Mouse (Mus musculus) intestine, postnatal 0 days (tissue): Measurements from ENCODE around the gene Nptx2. TPM values are rescaled to one million over a fixed set of nuclear protein-coding genes. Genes with fewer than 3 reads are reported as not detected.

Experiments used
- ATAC-seq: fragments of 200-750 bp; cut with Nextera tagmentation; 2 replicates; pipeline ENCODE4 v1.8.0; 2017; ENCODE audit warnings: mild to moderate bottlenecking, moderate TSS enrichment, moderate library complexity
- H3K27ac ChIP-seq: fragments of 300-500 bp; sonication (generic); 2 replicates; pipeline ENCODE4 v1.5.1; 2014; ENCODE audit warnings: mild to moderate bottlenecking, low read depth, low read length, moderate library complexity
- H3K27me3 ChIP-seq: fragments of 300-500 bp; sonication (generic); replicated peaks from 2 replicates; pipeline ENCODE4 v1.6.1; 2014; ENCODE audit warnings: low read length, mixed read lengths; ENCODE audit not compliant: control insufficient read depth, insufficient read depth
- H3K36me3 ChIP-seq: fragments of 300-500 bp; sonication (generic); 2 replicates; pipeline ENCODE4 v1.6.1; 2014; ENCODE audit warnings: mild to moderate bottlenecking, moderate library complexity; ENCODE audit not compliant: control insufficient read depth, insufficient read depth
- H3K4me1 ChIP-seq: fragments of 300-500 bp; sonication (generic); replicated peaks from 2 replicates; pipeline ENCODE4 v1.6.1; 2014; ENCODE audit warnings: antibody characterized with exemption, low read length, mixed read lengths; ENCODE audit not compliant: control insufficient read depth, insufficient read depth
- H3K4me2 ChIP-seq: fragments of 300-500 bp; sonication (generic); replicated peaks from 2 replicates; pipeline ENCODE4 v1.6.1; 2014; ENCODE audit warnings: low read depth, mild to moderate bottlenecking, moderate library complexity
- H3K4me3 ChIP-seq: fragments of 300-500 bp; sonication (generic); 2 replicates; pipeline ENCODE4 v1.5.1; 2014; ENCODE audit warnings: low read depth, low read length
- H3K9ac ChIP-seq: fragments of 300-500 bp; sonication (generic); 2 replicates; pipeline ENCODE4 v1.6.1; 2014; ENCODE audit warnings: mild to moderate bottlenecking, low read depth, low read length
- H3K9me3 ChIP-seq: fragments of 300-500 bp; sonication (generic); 2 replicates; pipeline ENCODE4 v1.6.1; 2016; ENCODE audit warnings: mixed run types; ENCODE audit not compliant: control insufficient read depth
- CTCF ChIP-seq: sonication (generic); IDR thresholded peaks from 2 replicates; pipeline ENCODE4 v1.5.1; 2016; ENCODE audit warnings: low read depth, mild to moderate bottlenecking, control low read depth, antibody characterized with exemption, moderate library complexity
- WGBS: fragments of 180-500 bp; shearing (Covaris S2); extraction: QIAGEN DNeasy Blood & Tissue Kit; methylation state at CpG from one replicate; pipeline ENCODE4 v1.1.7; 2014; 5-methylcytosine and 5-hydroxymethylcytosine counted together
- polyA plus RNA-seq: library from polyadenylated mRNA; unstranded; fragments of >200 nt; fragmentation: Nextera tagmentation; extraction: Ambion mirVana; gene quantifications from 2 replicates; pipeline ENCODE4 v1.2.1, GENCODE M21; 2015

Nptx2 gene
- polyA plus RNA-seq, 1 experiment from 2014 or later = 2.2 TPM

- no peaks in the 10 kb centered on the region; the same call in 1 of the 2 replicates for H3K4me1 ChIP-seq
- ATAC-seq = no peak
Measured at GRCm38 (mm10) chr5:144546423-144546995, 807 bp downstream of the Nptx2 start.

GRCm38 (mm10) chr5:144547333-144547878 is 1.7 kb downstream of the Nptx2 start:
- no peaks in the 10 kb centered on the region for H3K36me3 ChIP-seq
- no peaks in the 10 kb centered on the region; the same call in 1 of the 2 replicates for H3K4me1 ChIP-seq
- WGBS = 21% methylated on average over 9 of the region's 9 CpGs
- peak overlapping the region; percentile 51; the same call in 1 of the 2 replicates for H3K4me2 ChIP-seq
- H3K9me3 ChIP-seq = no peaks in the 10 kb centered on the region
- ATAC-seq = no peak
- H3K4me3 ChIP-seq = 0 out of 2 replicates have a peak overlapping the region, but pooled peaks have one; percentile 1
- H3K27me3 ChIP-seq = peaks cover 55% of the 10 kb centered on the region
- no peak overlapping the region for H3K27ac ChIP-seq
- TF ChIP-seq CTCF = no peak
- H3K9ac ChIP-seq = no peak overlapping the region

More at GRCm38 (mm10) chr5:144546423-144546995, 807 bp downstream of the Nptx2 start:
- no peak for TF ChIP-seq CTCF
- Histone ChIP-seq H3K4me2 (peak overlapping the region; percentile 61), H3K27ac (no peak overlapping the region), H3K9me3 (no peaks in the 10 kb centered on the region), H3K9ac (0 out of 2 replicates have a peak overlapping the region, but pooled peaks have one; percentile 34), H3K36me3 (no peaks in the 10 kb centered on the region), H3K27me3 (peaks cover 55% of the 10 kb centered on the region), H3K4me3 (peak overlapping the region; percentile 36)
- WGBS = 7% methylated on average over 34 of the region's 34 CpGs

- WGBS = 8% methylated on average over 21 of the region's 21 CpGs
- Histone ChIP-seq H3K9ac (no peak overlapping the region), H3K4me3 (0 out of 2 replicates have a peak overlapping the region, but pooled peaks have one; percentile 1), H3K36me3 (no peaks in the 10 kb centered on the region), H3K27me3 (peaks cover 52% of the 10 kb centered on the region), H3K27ac (no peak overlapping the region), H3K9me3 (no peaks in the 10 kb centered on the region), H3K4me1 (no peaks in the 10 kb centered on the region; the same call in 1 of the 2 replicates), H3K4me2 (peak overlapping the region; percentile 51)
- no peak for ATAC-seq
- no peak for TF ChIP-seq CTCF
Measured at GRCm38 (mm10) chr5:144548079-144548631, 2.5 kb downstream of the Nptx2 start.

GRCm38 (mm10) chr5:144550003-144550402 is 4.3 kb downstream of the Nptx2 start:
- WGBS = 79% methylated on average over 9 of the region's 9 CpGs
- H3K4me3 ChIP-seq = no peak overlapping the region
- H3K36me3 ChIP-seq = no peaks in the 10 kb centered on the region
- H3K27me3 ChIP-seq = peaks cover 37% of the 10 kb centered on the region
- TF ChIP-seq CTCF = no peak
- H3K9ac ChIP-seq = no peak overlapping the region
- no peak overlapping the region for H3K27ac ChIP-seq
- H3K9me3 ChIP-seq = no peaks in the 10 kb centered on the region
- ATAC-seq = no peak
- H3K4me1 ChIP-seq = no peaks in the 10 kb centered on the region; the same call in 1 of the 2 replicates
- no peak overlapping the region for H3K4me2 ChIP-seq

- Histone ChIP-seq H3K4me1 (no peaks in the 10 kb centered on the region; the same call in 1 of the 2 replicates), H3K4me2 (no peak overlapping the region), H3K27ac (no peak overlapping the region), H3K27me3 (peaks cover 34% of the 10 kb centered on the region), H3K4me3 (no peak overlapping the region), H3K9ac (no peak overlapping the region), H3K36me3 (no peaks in the 10 kb centered on the region), H3K9me3 (no peaks in the 10 kb centered on the region)
- no peak for TF ChIP-seq CTCF
- ATAC-seq = no peak
- 64% methylated on average over 5 of the region's 5 CpGs for WGBS
Measured at GRCm38 (mm10) chr5:144550622-144551137, 5.0 kb downstream of the Nptx2 start.

GRCm38 (mm10) chr5:144556710-144557109 is 11.0 kb downstream of the Nptx2 start:
- H3K36me3 ChIP-seq = no peaks in the 10 kb centered on the region
- H3K27me3 ChIP-seq = no peaks in the 10 kb centered on the region
- no peak for TF ChIP-seq CTCF
- H3K27ac ChIP-seq = no peak overlapping the region
- WGBS = 48% methylated on average over 10 of the region's 10 CpGs
- no peak overlapping the region for H3K4me2 ChIP-seq
- no peaks in the 10 kb centered on the region for H3K4me1 ChIP-seq
- H3K4me3 ChIP-seq = no peak overlapping the region
- ATAC-seq = no peak
- no peak overlapping the region for H3K9ac ChIP-seq
- no peaks in the 10 kb centered on the region for H3K9me3 ChIP-seq
